Mouse (Mus musculus) heart, postnatal 0 days (tissue): ENCODE results near the gene Itgae.

Experiments used
- CTCF ChIP-seq: IDR thresholded peaks from 2 replicates; pipeline ENCODE4 v1.5.1; 2016; ENCODE audit warnings: antibody characterized with exemption, control low read depth, low read depth
- EP300 ChIP-seq: IDR thresholded peaks from 2 replicates; pipeline ENCODE4 v1.6.1; 2016; ENCODE audit warnings: antibody characterized with exemption, low read depth

GRCm38 (mm10) chr11:73101308-73101707 lies 10.9 kb downstream of the Itgae start:
- TF ChIP-seq CTCF: no peak
- no peak for TF ChIP-seq EP300
